Mouse (Mus musculus) testis, adult 2 months (tissue): Measurements from ENCODE around the gene Enah.

Experiments
- CTCF ChIP-seq: fragments of 200-500 bp; IDR thresholded peaks from 2 replicates; pipeline ENCODE4 v1.5.1; 2012; ENCODE audit warnings: low read depth, mild to moderate bottlenecking, inconsistent platforms, low read length, moderate library complexity; ENCODE audit not compliant: control insufficient read depth, insufficient read depth, insufficient replicate concordance
- POLR2A ChIP-seq: fragments of 200-500 bp; IDR thresholded peaks from 2 replicates; pipeline ENCODE4 v1.6.1; 2012; ENCODE audit warnings: low read depth, mild to moderate bottlenecking, inconsistent platforms, low read length, moderate library complexity; ENCODE audit not compliant: control insufficient read depth

- TF ChIP-seq CTCF: no peak
- TF ChIP-seq POLR2A: no peak
These were observed 2.0 kb upstream of the Enah start for GRCm38 (mm10) chr1:182021691-182022299.
